Mouse (Mus musculus) liver, postnatal 0 days (tissue): ENCODE measurements around the gene Adamts17. TPM values are rescaled to one million over a fixed set of nuclear protein-coding genes. Genes with fewer than 3 reads are reported as not detected.

Experiments
- ATAC-seq: fragments of 200-750 bp; cut with Nextera tagmentation; 2 replicates; pipeline ENCODE4 v1.8.0; 2017; ENCODE audit warnings: mild to moderate bottlenecking, moderate library complexity
- DNase-seq: peaks from one replicate; pipeline ENCODE4 v3.0.0-alpha.2; 2016
- H3K27ac ChIP-seq: fragments of 300-500 bp; sonication (generic); 2 replicates; pipeline ENCODE4 v1.5.1; 2014; ENCODE audit warnings: antibody characterized with exemption, moderate library complexity, mild to moderate bottlenecking, low read depth
- H3K27me3 ChIP-seq: fragments of 300-500 bp; sonication (generic); 2 replicates; pipeline ENCODE4 v1.6.1; 2014; ENCODE audit warnings: low read length, control low read depth, mixed read lengths; ENCODE audit not compliant: insufficient read depth
- H3K36me3 ChIP-seq: fragments of 300-500 bp; sonication (generic); replicated peaks from 2 replicates; pipeline ENCODE4 v1.6.1; 2014; ENCODE audit warnings: mild to moderate bottlenecking, control low read depth, low read length, moderate library complexity, mixed read lengths; ENCODE audit not compliant: insufficient read depth
- H3K4me1 ChIP-seq: fragments of 300-500 bp; sonication (generic); 2 replicates; pipeline ENCODE4 v1.6.1; 2014; ENCODE audit warnings: antibody characterized with exemption, mild to moderate bottlenecking, control low read depth; ENCODE audit not compliant: insufficient read depth
- H3K4me2 ChIP-seq: fragments of 300-500 bp; sonication (generic); 2 replicates; pipeline ENCODE4 v1.6.1; 2014; ENCODE audit warnings: low read depth, mild to moderate bottlenecking, low read length, moderate library complexity, mixed read lengths
- H3K4me3 ChIP-seq: fragments of 300-500 bp; sonication (generic); 2 replicates; pipeline ENCODE4 v1.5.1; 2014; ENCODE audit warnings: low read depth, low read length
- H3K9ac ChIP-seq: fragments of 300-500 bp; sonication (generic); replicated peaks from 2 replicates; pipeline ENCODE4 v1.6.1; 2014; ENCODE audit warnings: mild to moderate bottlenecking, moderate library complexity
- H3K9me3 ChIP-seq: fragments of 300-500 bp; sonication (generic); 2 replicates; pipeline ENCODE4 v1.6.1; 2016; ENCODE audit warnings: mild to moderate bottlenecking, control low read depth, low read length, mixed read lengths
- CTCF ChIP-seq: sonication (generic); IDR thresholded peaks from 2 replicates; pipeline ENCODE4 v1.5.1; 2016; ENCODE audit warnings: antibody characterized with exemption, low read depth
- EP300 ChIP-seq: IDR thresholded peaks from 2 replicates; pipeline ENCODE4 v1.6.1; 2016; ENCODE audit warnings: antibody characterized with exemption, low read depth, mild to moderate bottlenecking
- WGBS: fragments of 180-500 bp; shearing (Covaris S2); extraction: QIAGEN DNeasy Blood & Tissue Kit; methylation state at CpG from one replicate; pipeline ENCODE4 v1.1.7; 2014; ENCODE audit not compliant: insufficient replicate concordance; 5-methylcytosine and 5-hydroxymethylcytosine counted together
- polyA plus RNA-seq: library from polyadenylated mRNA; unstranded; fragments of >200 nt; fragmentation: Nextera tagmentation; extraction: Ambion mirVana; gene quantifications from 2 replicates; pipeline ENCODE4 v1.2.1, GENCODE M21; 2015

Gene Adamts17
- polyA plus RNA-seq, 1 experiment from 2014 or later: 0.05 TPM

- DNase-seq (no peak), ATAC-seq (no peak)
- TF ChIP-seq EP300 (no peak), CTCF (no peak)
- no peak overlapping the region for H3K9ac ChIP-seq
- no peaks in the 10 kb centered on the region for H3K9me3 ChIP-seq
- H3K27me3 ChIP-seq: no peaks in the 10 kb centered on the region
- H3K36me3 ChIP-seq: no peaks in the 10 kb centered on the region
- H3K4me2 ChIP-seq: no peak overlapping the region
- WGBS: 80% methylated on average over 5 of the region's 5 CpGs
- no peaks in the 10 kb centered on the region for H3K4me1 ChIP-seq
- no peak overlapping the region for H3K4me3 ChIP-seq
- no peak overlapping the region for H3K27ac ChIP-seq
Observed at GRCm38 (mm10) chr7:67004220-67004619, 164.7 kb downstream of the Adamts17 start.

- Histone ChIP-seq H3K4me3 (no peak overlapping the region), H3K36me3 (no peaks in the 10 kb centered on the region), H3K9me3 (no peaks in the 10 kb centered on the region), H3K27ac (no peak overlapping the region), H3K9ac (no peak overlapping the region), H3K4me1 (no peaks in the 10 kb centered on the region), H3K27me3 (no peaks in the 10 kb centered on the region), H3K4me2 (no peak overlapping the region)
- WGBS: 82% methylated on average over 5 of the region's 5 CpGs
- ATAC-seq (no peak), DNase-seq (no peak)
- no peak for TF ChIP-seq CTCF
- TF ChIP-seq EP300: no peak
Observed at GRCm38 (mm10) chr7:67009841-67010240, 170.3 kb downstream of the Adamts17 start.

DNA sequence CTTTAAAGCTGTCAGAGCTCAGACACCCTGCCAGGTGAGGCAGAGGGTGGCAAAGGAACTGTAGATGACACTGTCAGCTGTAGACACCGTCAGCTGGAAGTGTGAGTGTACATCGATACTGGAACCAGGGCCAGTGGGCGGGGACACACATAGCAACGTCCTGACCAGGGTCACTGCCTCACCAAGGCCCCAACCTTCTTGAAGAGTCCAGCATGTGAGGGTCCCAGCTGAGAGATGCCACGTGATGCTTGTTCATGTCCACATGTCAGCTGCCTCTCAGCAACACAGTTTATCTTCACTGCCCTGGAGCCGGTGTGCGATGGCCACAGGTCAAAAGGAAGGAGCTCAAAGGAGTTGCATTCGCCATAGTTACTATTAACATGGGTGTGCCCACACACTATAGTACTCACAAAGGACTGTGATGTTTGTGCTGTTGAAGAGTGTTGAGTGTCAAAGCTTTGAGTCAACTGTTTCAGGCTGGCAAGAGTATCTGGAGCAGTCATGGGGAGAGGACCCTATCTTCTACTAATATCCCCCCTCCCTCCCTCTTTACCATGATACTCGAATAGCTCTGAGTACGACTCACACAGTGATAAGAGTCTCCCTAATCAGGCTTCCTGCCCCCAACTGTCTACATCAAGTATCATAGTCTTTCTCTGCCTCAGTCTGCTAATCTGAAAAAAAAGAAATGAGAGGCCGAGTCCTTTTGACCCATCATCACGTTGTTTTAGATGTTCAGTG, 172.6 kb downstream of the Adamts17 start:
- no peaks in the 10 kb centered on the region for H3K27me3 ChIP-seq
- no peak overlapping the region for H3K27ac ChIP-seq
- 62% methylated on average over 12 of the region's 12 CpGs for WGBS
- H3K4me1 ChIP-seq: no peaks in the 10 kb centered on the region
- no peak overlapping the region for H3K9ac ChIP-seq
- H3K9me3 ChIP-seq: no peaks in the 10 kb centered on the region
- no peak overlapping the region for H3K4me2 ChIP-seq
- DNase-seq (no peak), ATAC-seq (no peak)
- H3K4me3 ChIP-seq: no peak overlapping the region
- H3K36me3 ChIP-seq: no peaks in the 10 kb centered on the region
- TF ChIP-seq EP300 (no peak), CTCF (no peak)

DNA sequence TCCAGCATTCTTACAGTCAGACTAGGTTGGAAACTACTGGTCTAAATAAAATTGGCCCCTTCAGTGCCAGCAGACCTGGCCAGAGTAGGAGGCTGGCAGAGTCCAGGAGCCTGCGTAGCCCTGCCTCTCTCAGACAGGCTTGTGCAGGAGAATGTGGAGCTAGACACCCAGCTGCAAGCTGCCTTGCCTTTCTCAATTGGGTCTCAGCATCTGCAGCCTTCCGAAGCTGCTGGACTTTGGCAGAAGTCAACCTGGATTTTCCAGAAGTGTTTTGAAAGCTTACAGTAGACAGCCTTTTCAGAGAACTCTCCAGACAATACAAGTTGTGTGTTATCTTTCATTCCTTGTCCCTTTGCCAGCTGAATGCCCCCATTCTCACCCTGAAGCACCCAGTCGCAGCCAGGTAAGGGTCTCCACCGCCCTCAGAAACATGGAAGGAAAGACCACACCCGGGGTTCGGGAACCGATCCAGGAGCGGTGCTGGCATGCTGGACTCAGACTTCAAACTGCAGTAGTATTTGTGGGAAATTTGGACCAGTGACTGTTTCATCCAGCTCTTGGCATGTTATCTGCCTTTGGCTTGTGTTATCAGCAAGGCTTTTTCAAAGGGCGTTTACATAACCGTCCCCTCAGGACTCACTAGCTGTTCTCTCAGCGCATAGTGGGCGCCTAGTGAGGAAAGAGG, 173.8 kb downstream of the Adamts17 start:
- H3K4me3 ChIP-seq: no peak overlapping the region
- H3K4me1 ChIP-seq: no peaks in the 10 kb centered on the region
- no peak overlapping the region for H3K27ac ChIP-seq
- H3K36me3 ChIP-seq: no peaks in the 10 kb centered on the region
- H3K9me3 ChIP-seq: no peaks in the 10 kb centered on the region
- no peak for TF ChIP-seq CTCF
- TF ChIP-seq EP300: no peak
- 59% methylated on average over 12 of the region's 12 CpGs for WGBS
- ATAC-seq (no peak), DNase-seq (no peak)
- H3K4me2 ChIP-seq: no peak overlapping the region
- H3K9ac ChIP-seq: no peak overlapping the region
- H3K27me3 ChIP-seq: no peaks in the 10 kb centered on the region

DNA sequence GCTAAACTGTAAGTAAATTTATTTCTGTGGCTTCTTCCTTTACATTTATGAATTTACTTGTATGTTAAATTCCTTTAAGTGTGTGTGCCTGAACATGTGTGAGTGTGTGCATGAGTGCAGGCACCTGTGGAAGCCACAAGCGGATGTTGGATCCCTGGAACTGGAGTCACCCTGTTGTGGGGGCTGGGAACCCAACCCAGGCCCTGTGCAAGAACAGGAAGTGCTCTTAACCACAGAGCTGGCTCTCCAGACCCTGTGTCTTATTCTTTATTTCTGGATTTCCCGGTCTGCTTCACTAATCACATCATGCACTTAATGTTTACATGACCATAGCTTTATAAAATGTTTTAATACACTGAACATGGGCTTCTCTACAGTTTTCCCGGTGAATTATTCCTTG, 180.4 kb downstream of the Adamts17 start:
- H3K27me3 ChIP-seq: no peaks in the 10 kb centered on the region
- H3K4me1 ChIP-seq: no peaks in the 10 kb centered on the region
- 53% methylated on average over 3 of the region's 3 CpGs for WGBS
- H3K27ac ChIP-seq: no peak overlapping the region
- H3K9me3 ChIP-seq: no peaks in the 10 kb centered on the region
- H3K36me3 ChIP-seq: no peaks in the 10 kb centered on the region
- H3K4me3 ChIP-seq: no peak overlapping the region
- TF ChIP-seq EP300: no peak
- no peak for TF ChIP-seq CTCF
- H3K4me2 ChIP-seq: no peak overlapping the region
- DNase-seq: no peak
- no peak for ATAC-seq
- no peak overlapping the region for H3K9ac ChIP-seq

- Histone ChIP-seq H3K4me1 (no peaks in the 10 kb centered on the region), H3K36me3 (no peaks in the 10 kb centered on the region), H3K27ac (no peak overlapping the region), H3K4me2 (no peak overlapping the region), H3K9ac (no peak overlapping the region), H3K27me3 (no peaks in the 10 kb centered on the region), H3K4me3 (no peak overlapping the region), H3K9me3 (no peaks in the 10 kb centered on the region)
- TF ChIP-seq EP300 (no peak), CTCF (no peak)
- no peak for DNase-seq
- WGBS: 79% methylated on average over 20 of the region's 20 CpGs
- ATAC-seq: no peak
Observed at GRCm38 (mm10) chr7:67026114-67027070, 186.9 kb downstream of the Adamts17 start.
